Mouse (Mus musculus): ENCODE measurements around the gene Sftpa1.

GRCm38 (mm10) chr14:41162663-41163062 lies 31.1 kb downstream of the Sftpa1 start:
- TF ChIP-seq CTCF (IDR thresholded peaks at IDR 0.05; ENCODE audit: borderline replicate concordance, insufficient read depth, low read length) (peak; percentile 78), POLR2A (IDR thresholded peaks at IDR 0.05; ENCODE audit: low read depth, low read length) (no peak)

All from embryonic fibroblast, embryonic 13.5 days (primary cell).